Mouse (Mus musculus) embryonic facial prominence, embryonic 14.5 days (tissue): ENCODE data around the gene Rab26. TPM values are rescaled to one million over a fixed set of nuclear protein-coding genes. Genes with fewer than 3 reads are reported as not detected.

ENCODE experiments used
- ATAC-seq: fragments of 200-750 bp; cut with Nextera tagmentation; 2 replicates; pipeline ENCODE4 v1.8.0; 2017; ENCODE audit warnings: low read depth, moderate number of reproducible peaks, moderate TSS enrichment
- DNase-seq: peaks from one replicate; pipeline ENCODE4 v3.0.0-alpha.2; 2015; ENCODE audit warnings: low spot score
- H3K27ac ChIP-seq: fragments of 300-500 bp; sonication (generic); replicated peaks from 2 replicates; pipeline ENCODE4 v1.5.1; 2014; ENCODE audit warnings: low read depth, mild to moderate bottlenecking, low read length, moderate library complexity
- H3K27me3 ChIP-seq: fragments of 300-500 bp; sonication (generic); replicated peaks from 2 replicates; pipeline ENCODE4 v1.6.1; 2014; ENCODE audit warnings: low read length; ENCODE audit not compliant: control insufficient read depth, insufficient read depth
- H3K36me3 ChIP-seq: fragments of 300-500 bp; sonication (generic); 2 replicates; pipeline ENCODE4 v1.6.1; 2014; ENCODE audit warnings: low read length, mixed read lengths; ENCODE audit not compliant: control insufficient read depth, insufficient read depth
- H3K4me1 ChIP-seq: fragments of 300-500 bp; sonication (generic); 2 replicates; pipeline ENCODE4 v1.6.1; 2014; ENCODE audit warnings: antibody characterized with exemption, low read length; ENCODE audit not compliant: control insufficient read depth, insufficient read depth
- H3K4me2 ChIP-seq: fragments of 300-500 bp; sonication (generic); 2 replicates; pipeline ENCODE4 v1.6.1; 2014; ENCODE audit warnings: low read depth, mild to moderate bottlenecking, low read length, moderate library complexity, mixed read lengths
- H3K4me3 ChIP-seq: fragments of 300-500 bp; sonication (generic); 2 replicates; pipeline ENCODE4 v1.5.1; 2014; ENCODE audit warnings: low read depth, mild to moderate bottlenecking, low read length
- H3K9ac ChIP-seq: fragments of 300-500 bp; sonication (generic); 2 replicates; pipeline ENCODE4 v1.6.1; 2014; ENCODE audit warnings: low read depth, mild to moderate bottlenecking, low read length, moderate library complexity, mixed read lengths
- H3K9me3 ChIP-seq: fragments of 300-500 bp; sonication (generic); 2 replicates; pipeline ENCODE4 v1.6.1; 2016; ENCODE audit warnings: low read length; ENCODE audit not compliant: control insufficient read depth
- WGBS: fragments of 180-500 bp; shearing (Covaris S2); extraction: QIAGEN DNeasy Blood & Tissue Kit; methylation state at CpG from one replicate; pipeline ENCODE4 v1.1.7; 2014; 5-methylcytosine and 5-hydroxymethylcytosine counted together
- polyA plus RNA-seq: library from polyadenylated mRNA; unstranded; fragments of >200 nt; fragmentation: Nextera tagmentation; extraction: Ambion mirVana; gene quantifications from 2 replicates; pipeline ENCODE4 v1.2.1, GENCODE M21; 2014

Gene Rab26
- polyA plus RNA-seq, 1 experiment from 2014 or later: 2.9 TPM

- no peaks in the 10 kb centered on the region for H3K27me3 ChIP-seq
- H3K4me3 ChIP-seq: no peak overlapping the region
- H3K4me1 ChIP-seq: no peaks in the 10 kb centered on the region
- H3K27ac ChIP-seq: no peak overlapping the region
- H3K36me3 ChIP-seq: no peaks in the 10 kb centered on the region
- WGBS: 59% methylated on average over 3 of the region's 3 CpGs
- no peak overlapping the region for H3K4me2 ChIP-seq
- H3K9me3 ChIP-seq: no peaks in the 10 kb centered on the region
- ATAC-seq (no peak), DNase-seq (no peak)
- no peak overlapping the region for H3K9ac ChIP-seq
These were observed 38.6 kb downstream of the Rab26 start for GRCm38 (mm10) chr17:24495443-24495842.

GRCm38 (mm10) chr17:24494627-24495335 is 39.2 kb downstream of the Rab26 start:
- WGBS: 47% methylated on average over 2 of the region's 2 CpGs
- H3K9me3 ChIP-seq: no peaks in the 10 kb centered on the region
- no peaks in the 10 kb centered on the region for H3K4me1 ChIP-seq
- ATAC-seq: no peak
- DNase-seq: peak; percentile 66
- no peak overlapping the region for H3K4me3 ChIP-seq
- H3K9ac ChIP-seq: no peak overlapping the region
- H3K27me3 ChIP-seq: peaks cover 4% of the 10 kb centered on the region; the same call in 1 of the 2 replicates
- no peak overlapping the region for H3K4me2 ChIP-seq
- no peaks in the 10 kb centered on the region for H3K36me3 ChIP-seq
- H3K27ac ChIP-seq: no peak overlapping the region

- no peak overlapping the region for H3K4me2 ChIP-seq
- H3K4me1 ChIP-seq: peaks cover 4% of the 10 kb centered on the region; the same call in 1 of the 2 replicates
- no peak for ATAC-seq
- no peak overlapping the region for H3K4me3 ChIP-seq
- no peaks in the 10 kb centered on the region for H3K9me3 ChIP-seq
- H3K9ac ChIP-seq: no peak overlapping the region
- DNase-seq: peak; percentile 58
- peaks cover 26% of the 10 kb centered on the region for H3K27me3 ChIP-seq
- WGBS: 87% methylated on average over 4 of the region's 4 CpGs
- no peak overlapping the region for H3K27ac ChIP-seq
- no peaks in the 10 kb centered on the region for H3K36me3 ChIP-seq
These were observed 43.6 kb downstream of the Rab26 start for GRCm38 (mm10) chr17:24490399-24490798.

- peak overlapping the region; percentile 80 for H3K9ac ChIP-seq
- peak overlapping the region; percentile 96 for H3K4me2 ChIP-seq
- H3K36me3 ChIP-seq: no peaks in the 10 kb centered on the region
- peaks cover 4% of the 10 kb centered on the region; the same call in 1 of the 2 replicates for H3K4me1 ChIP-seq
- H3K4me3 ChIP-seq: peak overlapping the region; percentile 74
- H3K27ac ChIP-seq: no peak overlapping the region
- H3K9me3 ChIP-seq: no peaks in the 10 kb centered on the region
- DNase-seq (no peak), ATAC-seq (peak; percentile 16; the same call in 1 of the 2 replicates)
- H3K27me3 ChIP-seq: peaks cover 26% of the 10 kb centered on the region
- 20% methylated on average over 18 of the region's 19 CpGs for WGBS
These were observed 44.6 kb downstream of the Rab26 start for GRCm38 (mm10) chr17:24489265-24490030.

- no peaks in the 10 kb centered on the region for H3K9me3 ChIP-seq
- WGBS: 0% methylated on average over 8 of the region's 81 CpGs
- peak overlapping the region; percentile 61; the same call in 1 of the 2 replicates for H3K27ac ChIP-seq
- ATAC-seq: peak; percentile 76
- peaks cover 26% of the 10 kb centered on the region for H3K27me3 ChIP-seq
- H3K9ac ChIP-seq: peak overlapping the region; percentile 80
- H3K36me3 ChIP-seq: no peaks in the 10 kb centered on the region
- peak overlapping the region; percentile 74 for H3K4me3 ChIP-seq
- peaks cover 4% of the 10 kb centered on the region; the same call in 1 of the 2 replicates for H3K4me1 ChIP-seq
- peak overlapping the region; percentile 96 for H3K4me2 ChIP-seq
- peak; percentile 35 for DNase-seq
These were observed 45.2 kb downstream of the Rab26 start for GRCm38 (mm10) chr17:24488662-24489264.

GRCm38 (mm10) chr17:24488186-24488661 is 45.8 kb downstream of the Rab26 start, which contains the start of gene Caskin1:
Caskin1 (plus strand) TSS chr17:24488601.
- H3K36me3 ChIP-seq: no peaks in the 10 kb centered on the region
- H3K9me3 ChIP-seq: no peaks in the 10 kb centered on the region
- H3K27ac ChIP-seq: peak within 1 kb of the TSS; percentile 61; the same call in 1 of the 2 replicates
- H3K27me3 ChIP-seq: peaks cover 26% of the 10 kb centered on the region
- H3K4me3 ChIP-seq: peak within 1 kb of the TSS; percentile 74
- ATAC-seq: no peak
- peak within 1 kb of the TSS; percentile 80 for H3K9ac ChIP-seq
- peaks cover 4% of the 10 kb centered on the region; the same call in 1 of the 2 replicates for H3K4me1 ChIP-seq
- 3% methylated on average over 8 of the region's 45 CpGs for WGBS
- peak within 1 kb of the TSS; percentile 96 for H3K4me2 ChIP-seq
- peak; percentile 19 for DNase-seq

GRCm38 (mm10) chr17:24485090-24485860 is 48.7 kb downstream of the Rab26 start:
- Histone ChIP-seq H3K27me3 (peaks cover 26% of the 10 kb centered on the region), H3K36me3 (no peaks in the 10 kb centered on the region), H3K9ac (no peak overlapping the region; the same call in 1 of the 2 replicates), H3K4me1 (peaks cover 4% of the 10 kb centered on the region; the same call in 1 of the 2 replicates), H3K4me2 (no peak overlapping the region), H3K4me3 (no peak overlapping the region), H3K9me3 (no peaks in the 10 kb centered on the region), H3K27ac (no peak overlapping the region)
- 50% methylated on average over 10 of the region's 11 CpGs for WGBS
- no peak for ATAC-seq
- DNase-seq: peak; percentile 36

- 89% methylated on average over 3 of the region's 3 CpGs for WGBS
- ATAC-seq (no peak), DNase-seq (no peak)
- Histone ChIP-seq H3K4me1 (no peaks in the 10 kb centered on the region), H3K4me2 (no peak overlapping the region), H3K36me3 (no peaks in the 10 kb centered on the region), H3K27me3 (peaks cover 12% of the 10 kb centered on the region), H3K4me3 (no peak overlapping the region), H3K27ac (no peak overlapping the region), H3K9ac (no peak overlapping the region), H3K9me3 (no peaks in the 10 kb centered on the region)
These were observed 50.5 kb downstream of the Rab26 start for GRCm38 (mm10) chr17:24483495-24483894.
